Mouse (Mus musculus): ENCODE measurements around the gene Chd2. TPM values are rescaled to one million over a fixed set of nuclear protein-coding genes. Genes with fewer than 3 reads are reported as not detected.

Gene Chd2
- polyA plus RNA-seq, 1 experiment from 2014 or later = 41.8 TPM

DNA sequence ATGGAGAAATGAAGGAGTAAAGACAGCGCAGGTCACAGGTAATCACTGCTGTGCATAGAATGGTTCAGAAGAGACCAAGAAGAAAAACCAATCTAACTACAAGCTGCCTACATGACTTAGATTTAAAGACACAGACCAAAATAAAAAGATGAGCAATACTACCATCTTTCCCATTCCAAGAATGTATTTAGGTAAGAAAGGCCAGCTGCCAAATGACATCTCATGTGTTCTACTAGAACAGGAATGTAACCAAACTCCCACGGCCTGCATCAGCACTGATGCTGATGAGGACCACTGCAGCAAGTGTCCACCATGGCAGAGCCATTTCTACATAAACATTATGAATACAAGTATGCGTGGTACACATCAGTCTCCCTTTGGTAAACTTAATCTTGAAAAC, 73.9 kb downstream of the Chd2 start:
- Histone ChIP-seq H3K4me3 (ENCODE audit: low read depth, low read length) (no peak overlapping the region), H3K36me3 (ENCODE audit: control insufficient read depth, insufficient read depth, low read length) (peaks cover 73% of the 10 kb centered on the region), H3K27me3 (ENCODE audit: control insufficient read depth, insufficient read depth, low read length) (no peaks in the 10 kb centered on the region), H3K9ac (replicated peaks; ENCODE audit: low read depth, low read length) (no peak overlapping the region), H3K4me1 (ENCODE audit: control insufficient read depth, insufficient read depth, low read length) (no peaks in the 10 kb centered on the region), H3K27ac (ENCODE audit: low read depth, low read length) (no peak overlapping the region), H3K4me2 (ENCODE audit: low read depth, low read length) (no peak overlapping the region), H3K9me3 (ENCODE audit: control insufficient read depth, low read length) (no peaks in the 10 kb centered on the region)
- WGBS = 99% methylated on average over 3 of the region's 3 CpGs
- ATAC-seq (ENCODE audit: low read depth) = no peak

DNA sequence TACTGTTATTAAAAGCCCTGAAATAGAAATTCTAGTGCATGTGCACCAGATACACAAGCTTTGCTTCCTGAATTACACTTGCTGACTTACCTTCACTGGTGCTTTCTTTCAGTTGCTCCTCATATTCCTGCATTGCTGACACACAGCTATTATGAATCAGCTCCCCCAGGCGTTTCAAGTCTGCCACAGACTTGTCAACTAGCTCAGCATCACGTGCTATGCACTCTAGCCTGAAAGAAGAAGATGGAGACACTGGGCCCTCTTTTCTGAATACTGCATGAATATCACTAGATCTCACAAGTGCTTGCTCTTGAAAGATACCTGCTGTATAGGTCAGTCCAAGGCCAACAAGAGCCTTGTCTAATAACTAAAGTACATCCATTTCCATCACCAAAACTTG, 78.1 kb downstream of the Chd2 start:
- H3K27ac ChIP-seq (ENCODE audit: low read depth, low read length) = no peak overlapping the region
- no peaks in the 10 kb centered on the region for H3K9me3 ChIP-seq (ENCODE audit: control insufficient read depth, low read length)
- H3K4me1 ChIP-seq (ENCODE audit: control insufficient read depth, insufficient read depth, low read length) = no peaks in the 10 kb centered on the region
- peaks cover 70% of the 10 kb centered on the region for H3K36me3 ChIP-seq (ENCODE audit: control insufficient read depth, insufficient read depth, low read length)
- H3K9ac ChIP-seq (replicated peaks; ENCODE audit: low read depth, low read length) = no peak overlapping the region
- ATAC-seq (ENCODE audit: low read depth) = no peak
- no peaks in the 10 kb centered on the region for H3K27me3 ChIP-seq (ENCODE audit: control insufficient read depth, insufficient read depth, low read length)
- no peak overlapping the region for H3K4me3 ChIP-seq (ENCODE audit: low read depth, low read length)
- 93% methylated on average over 2 of the region's 2 CpGs for WGBS
- H3K4me2 ChIP-seq (ENCODE audit: low read depth, low read length) = no peak overlapping the region

DNA sequence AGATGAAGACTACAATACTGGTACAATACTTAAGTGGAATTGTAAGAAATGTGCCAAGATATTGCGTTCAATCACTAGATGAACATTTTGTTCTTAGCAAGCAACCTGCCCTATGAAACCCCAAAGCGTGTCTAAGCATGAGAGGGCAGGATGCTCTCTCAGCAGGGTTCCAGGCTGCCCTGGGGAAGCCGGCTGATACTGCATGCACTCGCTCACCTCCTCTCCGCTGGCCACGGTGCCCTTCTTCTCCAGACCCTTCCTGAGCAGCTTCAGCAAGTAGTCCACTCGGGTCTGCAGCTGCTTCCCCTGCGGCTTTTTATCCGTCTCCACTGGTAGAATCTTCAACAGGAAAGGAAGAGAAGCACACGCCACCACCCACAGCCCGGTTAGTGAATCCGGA, 87.5 kb downstream of the Chd2 start:
- Histone ChIP-seq H3K4me2 (ENCODE audit: low read depth, low read length) (no peak overlapping the region), H3K27ac (ENCODE audit: low read depth, low read length) (no peak overlapping the region), H3K27me3 (ENCODE audit: control insufficient read depth, insufficient read depth, low read length) (no peaks in the 10 kb centered on the region), H3K9ac (replicated peaks; ENCODE audit: low read depth, low read length) (no peak overlapping the region), H3K4me3 (ENCODE audit: low read depth, low read length) (no peak overlapping the region), H3K4me1 (ENCODE audit: control insufficient read depth, insufficient read depth, low read length) (no peaks in the 10 kb centered on the region), H3K9me3 (ENCODE audit: control insufficient read depth, low read length) (no peaks in the 10 kb centered on the region), H3K36me3 (ENCODE audit: control insufficient read depth, insufficient read depth, low read length) (peaks cover 78% of the 10 kb centered on the region)
- no peak for ATAC-seq (ENCODE audit: low read depth)
- whole genome bisulfite sequencing = 84% methylated on average over 12 of the region's 12 CpGs

DNA sequence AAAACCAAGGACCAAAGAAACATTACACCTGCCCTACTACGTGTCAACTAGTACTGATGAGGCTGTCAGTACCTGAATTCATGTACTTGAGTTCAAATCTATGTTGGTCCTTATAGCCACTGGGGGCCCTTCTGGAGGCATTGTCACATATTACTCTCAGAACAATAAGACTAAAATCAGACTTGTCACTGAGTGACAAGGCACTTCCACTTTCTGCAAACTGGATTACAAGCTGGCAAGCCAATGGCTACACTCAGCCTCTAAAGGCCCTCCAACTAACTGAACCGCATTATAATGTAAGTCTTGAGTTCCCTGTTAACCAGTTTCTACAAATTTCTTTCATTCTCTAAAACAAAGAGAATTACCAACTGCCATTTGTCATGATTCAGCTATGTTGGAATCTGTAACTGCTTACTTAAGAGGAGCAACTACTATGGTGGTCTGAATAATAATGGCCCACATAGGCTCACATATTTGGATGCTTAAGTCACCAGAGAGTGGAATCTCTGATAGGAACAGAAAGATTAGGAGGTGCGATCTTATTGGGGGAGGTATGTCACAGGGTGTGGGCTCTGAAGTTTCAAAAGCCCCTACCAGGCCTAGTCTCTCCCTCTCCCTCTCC, 89.3 kb downstream of the Chd2 start:
- Histone ChIP-seq H3K27me3 (ENCODE audit: control insufficient read depth, insufficient read depth, low read length) (no peaks in the 10 kb centered on the region), H3K9me3 (ENCODE audit: control insufficient read depth, low read length) (no peaks in the 10 kb centered on the region), H3K4me2 (ENCODE audit: low read depth, low read length) (no peak overlapping the region), H3K9ac (replicated peaks; ENCODE audit: low read depth, low read length) (no peak overlapping the region), H3K27ac (ENCODE audit: low read depth, low read length) (no peak overlapping the region), H3K36me3 (ENCODE audit: control insufficient read depth, insufficient read depth, low read length) (peaks cover 82% of the 10 kb centered on the region), H3K4me3 (ENCODE audit: low read depth, low read length) (no peak overlapping the region), H3K4me1 (ENCODE audit: control insufficient read depth, insufficient read depth, low read length) (no peaks in the 10 kb centered on the region)
- 95% methylated on average over 3 of the region's 3 CpGs for WGBS
- no peak for ATAC-seq (ENCODE audit: low read depth)

DNA sequence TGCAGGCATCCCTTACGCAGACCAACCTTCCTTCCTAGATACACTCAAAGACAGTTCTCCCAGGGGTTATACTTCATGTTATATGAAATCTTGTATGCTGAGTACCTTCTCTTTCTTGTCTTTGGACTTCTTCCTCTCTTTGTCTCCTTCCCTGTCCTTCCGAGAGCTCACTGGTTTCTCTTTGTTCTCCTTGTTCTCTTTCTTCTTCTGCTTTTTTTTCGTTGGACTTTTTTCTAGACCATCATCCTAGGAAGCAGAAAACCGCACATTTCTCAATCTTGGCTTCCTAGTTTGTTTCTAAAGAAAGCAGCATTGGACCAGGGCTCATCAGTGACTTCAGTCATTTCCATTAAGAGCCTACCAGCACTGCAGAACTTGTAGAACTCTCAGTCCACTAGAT, 90.0 kb downstream of the Chd2 start:
- Histone ChIP-seq H3K36me3 (ENCODE audit: control insufficient read depth, insufficient read depth, low read length) (peaks cover 82% of the 10 kb centered on the region), H3K27ac (ENCODE audit: low read depth, low read length) (no peak overlapping the region), H3K4me2 (ENCODE audit: low read depth, low read length) (no peak overlapping the region), H3K4me3 (ENCODE audit: low read depth, low read length) (no peak overlapping the region), H3K4me1 (ENCODE audit: control insufficient read depth, insufficient read depth, low read length) (no peaks in the 10 kb centered on the region), H3K9ac (replicated peaks; ENCODE audit: low read depth, low read length) (no peak overlapping the region), H3K27me3 (ENCODE audit: control insufficient read depth, insufficient read depth, low read length) (no peaks in the 10 kb centered on the region), H3K9me3 (ENCODE audit: control insufficient read depth, low read length) (no peaks in the 10 kb centered on the region)
- 95% methylated on average over 4 of the region's 4 CpGs for WGBS
- no peak for ATAC-seq (ENCODE audit: low read depth)

DNA sequence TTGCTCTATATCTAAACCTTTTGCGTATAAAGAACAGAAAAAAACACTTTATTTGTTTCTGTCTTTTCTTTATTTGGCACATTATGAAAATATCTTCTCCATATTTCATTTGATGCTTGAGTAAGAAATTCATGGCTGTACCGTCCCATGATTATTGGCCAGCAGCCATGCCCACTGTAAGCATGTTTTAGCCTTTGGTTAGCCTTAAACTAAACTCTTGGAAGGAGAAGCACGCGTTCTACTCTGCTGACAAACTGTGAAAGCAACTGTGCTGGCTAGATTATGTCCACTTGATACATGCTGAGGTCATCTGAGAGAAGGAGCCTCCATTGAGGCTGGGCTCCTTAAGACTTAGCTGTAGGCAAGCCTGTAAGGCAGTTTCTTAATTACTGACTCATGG, 99.4 kb downstream of the Chd2 start:
- Histone ChIP-seq H3K4me2 (ENCODE audit: low read depth, low read length) (no peak overlapping the region), H3K27me3 (ENCODE audit: control insufficient read depth, insufficient read depth, low read length) (no peaks in the 10 kb centered on the region), H3K36me3 (ENCODE audit: control insufficient read depth, insufficient read depth, low read length) (peaks cover 89% of the 10 kb centered on the region), H3K4me3 (ENCODE audit: low read depth, low read length) (no peak overlapping the region), H3K9me3 (ENCODE audit: control insufficient read depth, low read length) (no peaks in the 10 kb centered on the region), H3K9ac (replicated peaks; ENCODE audit: low read depth, low read length) (no peak overlapping the region), H3K27ac (ENCODE audit: low read depth, low read length) (no peak overlapping the region), H3K4me1 (ENCODE audit: control insufficient read depth, insufficient read depth, low read length) (no peaks in the 10 kb centered on the region)
- WGBS = 99% methylated on average over 4 of the region's 4 CpGs
- ATAC-seq (ENCODE audit: low read depth) = no peak

DNA sequence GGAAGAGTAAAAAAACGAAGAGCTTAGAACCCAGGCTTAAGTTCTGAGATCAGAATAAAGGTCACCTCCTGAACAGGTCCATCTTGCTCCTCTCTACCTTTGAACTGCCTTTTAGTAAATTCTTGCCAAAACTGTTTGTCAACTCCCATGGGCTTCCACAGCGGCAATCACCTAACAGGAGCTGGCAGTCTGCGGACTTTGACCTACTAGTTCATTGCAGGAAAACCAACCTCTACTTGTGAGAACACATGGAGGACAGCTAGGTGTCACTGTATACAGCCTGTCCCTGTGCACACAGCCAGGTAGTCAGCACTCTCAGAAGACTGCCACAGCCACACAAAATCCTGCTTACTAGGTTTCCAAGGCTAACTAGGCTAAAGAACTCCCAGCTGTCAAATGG, 99.8 kb downstream of the Chd2 start:
- WGBS = 93% methylated on average over 3 of the region's 3 CpGs
- Histone ChIP-seq H3K27ac (ENCODE audit: low read depth, low read length) (no peak overlapping the region), H3K9me3 (ENCODE audit: control insufficient read depth, low read length) (no peaks in the 10 kb centered on the region), H3K4me2 (ENCODE audit: low read depth, low read length) (no peak overlapping the region), H3K27me3 (ENCODE audit: control insufficient read depth, insufficient read depth, low read length) (no peaks in the 10 kb centered on the region), H3K9ac (replicated peaks; ENCODE audit: low read depth, low read length) (no peak overlapping the region), H3K4me1 (ENCODE audit: control insufficient read depth, insufficient read depth, low read length) (no peaks in the 10 kb centered on the region), H3K36me3 (ENCODE audit: control insufficient read depth, insufficient read depth, low read length) (peaks cover 89% of the 10 kb centered on the region), H3K4me3 (ENCODE audit: low read depth, low read length) (no peak overlapping the region)
- no peak for ATAC-seq (ENCODE audit: low read depth)

DNA sequence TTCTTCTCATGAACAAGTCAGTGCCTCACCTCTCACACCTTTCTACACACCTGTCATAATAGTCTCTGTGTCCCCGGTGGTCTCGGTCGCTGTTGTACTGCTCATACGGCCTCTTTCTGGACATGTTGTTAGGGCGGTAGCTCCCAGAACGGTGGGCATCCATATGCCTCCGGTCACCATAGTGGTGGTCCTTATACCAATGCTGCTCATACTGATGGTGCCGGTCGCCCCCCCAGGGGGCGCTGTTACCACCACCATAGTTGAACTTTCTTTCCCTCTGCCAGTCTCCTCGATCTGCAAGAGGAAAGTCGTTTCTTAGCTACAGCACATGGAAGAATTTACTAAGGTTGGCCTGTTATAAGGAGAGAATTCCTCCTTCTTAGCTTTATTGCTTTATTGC, 105.9 kb downstream of the Chd2 start:
- no peak overlapping the region for H3K4me3 ChIP-seq (ENCODE audit: low read depth, low read length)
- H3K4me2 ChIP-seq (ENCODE audit: low read depth, low read length) = no peak overlapping the region
- H3K27me3 ChIP-seq (ENCODE audit: control insufficient read depth, insufficient read depth, low read length) = no peaks in the 10 kb centered on the region
- ATAC-seq (ENCODE audit: low read depth) = no peak
- WGBS = 70% methylated on average over 12 of the region's 12 CpGs
- no peaks in the 10 kb centered on the region for H3K4me1 ChIP-seq (ENCODE audit: control insufficient read depth, insufficient read depth, low read length)
- H3K9me3 ChIP-seq (ENCODE audit: control insufficient read depth, low read length) = no peaks in the 10 kb centered on the region
- H3K9ac ChIP-seq (replicated peaks; ENCODE audit: low read depth, low read length) = no peak overlapping the region
- H3K27ac ChIP-seq (ENCODE audit: low read depth, low read length) = no peak overlapping the region
- H3K36me3 ChIP-seq (ENCODE audit: control insufficient read depth, insufficient read depth, low read length) = peaks cover 66% of the 10 kb centered on the region

DNA sequence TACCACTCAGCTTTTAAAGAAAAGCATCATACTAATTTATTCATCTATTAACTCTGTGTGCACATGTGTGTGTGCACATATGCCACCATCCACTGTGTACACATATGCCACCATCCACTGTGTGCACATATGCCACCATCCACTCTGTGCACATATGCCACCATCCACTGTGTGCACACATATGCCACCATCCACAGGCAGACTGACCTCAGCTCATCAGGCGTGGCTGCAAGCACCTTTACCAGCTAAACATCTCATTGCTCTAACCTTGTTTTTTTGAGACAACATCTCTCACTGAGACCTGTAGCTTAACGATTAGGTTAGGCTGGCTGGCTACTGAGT, 107.3 kb downstream of the Chd2 start:
- H3K27me3 ChIP-seq (ENCODE audit: control insufficient read depth, insufficient read depth, low read length) = no peaks in the 10 kb centered on the region
- H3K4me1 ChIP-seq (ENCODE audit: control insufficient read depth, insufficient read depth, low read length) = no peaks in the 10 kb centered on the region
- no peak overlapping the region for H3K4me2 ChIP-seq (ENCODE audit: low read depth, low read length)
- no peak overlapping the region for H3K9ac ChIP-seq (replicated peaks; ENCODE audit: low read depth, low read length)
- peaks cover 56% of the 10 kb centered on the region for H3K36me3 ChIP-seq (ENCODE audit: control insufficient read depth, insufficient read depth, low read length)
- no peaks in the 10 kb centered on the region for H3K9me3 ChIP-seq (ENCODE audit: control insufficient read depth, low read length)
- no peak overlapping the region for H3K27ac ChIP-seq (ENCODE audit: low read depth, low read length)
- H3K4me3 ChIP-seq (ENCODE audit: low read depth, low read length) = no peak overlapping the region
- no peak for ATAC-seq (ENCODE audit: low read depth)
- WGBS = 91% methylated on average over 2 of the region's 2 CpGs
